Mouse (Mus musculus): ENCODE results near the gene Fam217b. TPM values are rescaled to one million over a fixed set of nuclear protein-coding genes. Genes with fewer than 3 reads are reported as not detected.

Gene Fam217b
- 4.8 and 5.1 TPM in 2 replicates for polyA plus RNA-seq (2012; ENCODE audit: insufficient read depth, insufficient read length, missing spikeins)

DNA sequence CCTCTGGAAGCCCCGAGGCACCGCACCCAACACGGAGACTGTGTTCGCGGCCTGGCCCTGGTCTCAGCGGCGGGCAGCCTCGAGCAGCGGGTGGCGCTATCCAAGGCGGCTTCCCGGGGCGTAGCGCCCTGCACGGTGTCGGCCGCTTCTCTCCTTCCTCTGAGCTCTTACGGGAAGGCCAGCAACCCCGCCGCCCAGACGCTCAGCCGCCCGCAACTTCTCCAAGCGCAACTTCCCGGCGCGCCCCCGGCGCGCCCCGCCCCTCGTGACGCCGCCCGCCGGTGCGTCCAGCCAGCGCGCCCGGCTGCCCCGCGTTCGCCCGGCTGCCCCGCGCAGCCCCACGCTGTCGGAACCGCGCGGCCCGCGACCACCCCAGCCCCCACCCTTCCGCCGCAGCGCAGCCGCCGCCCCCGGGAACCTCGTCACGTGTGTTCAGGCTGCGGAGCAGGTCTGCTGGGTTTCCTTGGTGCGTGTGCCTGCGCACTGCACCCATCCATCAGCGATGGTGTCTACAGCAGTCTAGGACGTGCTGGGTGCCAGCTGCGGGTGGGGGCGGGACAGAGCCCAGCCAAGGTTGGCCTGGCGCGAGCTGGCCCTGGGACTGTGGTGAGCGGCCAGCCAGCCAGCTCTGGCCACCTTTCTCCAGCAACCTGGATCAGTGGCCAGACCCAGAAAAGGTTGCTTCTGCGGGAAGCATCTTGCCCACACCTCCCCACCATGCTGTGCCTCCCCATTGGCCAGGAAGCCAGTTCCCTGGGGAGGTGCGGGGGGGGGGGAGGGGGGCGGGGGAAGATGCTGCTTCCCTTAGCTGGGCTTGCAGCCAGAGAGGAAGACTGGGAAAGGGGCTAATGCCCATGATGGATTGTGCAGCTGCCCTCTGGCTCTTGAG lies at the start of gene Fam217b, which contains the start of gene Ppp1r3d:
TSS of gene Fam217b (plus strand) at position 264 of the 889 bp plus-strand sequence.
TSS of gene Ppp1r3d (minus strand) at position 212 of the 889 bp plus-strand sequence.
- Histone ChIP-seq H3K4me1 (ENCODE audit: control insufficient read depth, insufficient read depth, low read length) (no peaks in the 10 kb centered on the region), H3K4me3 (ENCODE audit: insufficient read depth, low read length) (peak within 1 kb of the TSS; percentile 65), H3K27ac (ENCODE audit: insufficient read depth, low read depth, low read length) (no peak within 1 kb of the TSS)
- TF ChIP-seq POLR2A (IDR thresholded peaks at IDR 0.05; ENCODE audit: borderline replicate concordance, low read depth, low read length) (no peak), CTCF (IDR thresholded peaks at IDR 0.05; ENCODE audit: low read depth, low read length) (no peak)

DNA sequence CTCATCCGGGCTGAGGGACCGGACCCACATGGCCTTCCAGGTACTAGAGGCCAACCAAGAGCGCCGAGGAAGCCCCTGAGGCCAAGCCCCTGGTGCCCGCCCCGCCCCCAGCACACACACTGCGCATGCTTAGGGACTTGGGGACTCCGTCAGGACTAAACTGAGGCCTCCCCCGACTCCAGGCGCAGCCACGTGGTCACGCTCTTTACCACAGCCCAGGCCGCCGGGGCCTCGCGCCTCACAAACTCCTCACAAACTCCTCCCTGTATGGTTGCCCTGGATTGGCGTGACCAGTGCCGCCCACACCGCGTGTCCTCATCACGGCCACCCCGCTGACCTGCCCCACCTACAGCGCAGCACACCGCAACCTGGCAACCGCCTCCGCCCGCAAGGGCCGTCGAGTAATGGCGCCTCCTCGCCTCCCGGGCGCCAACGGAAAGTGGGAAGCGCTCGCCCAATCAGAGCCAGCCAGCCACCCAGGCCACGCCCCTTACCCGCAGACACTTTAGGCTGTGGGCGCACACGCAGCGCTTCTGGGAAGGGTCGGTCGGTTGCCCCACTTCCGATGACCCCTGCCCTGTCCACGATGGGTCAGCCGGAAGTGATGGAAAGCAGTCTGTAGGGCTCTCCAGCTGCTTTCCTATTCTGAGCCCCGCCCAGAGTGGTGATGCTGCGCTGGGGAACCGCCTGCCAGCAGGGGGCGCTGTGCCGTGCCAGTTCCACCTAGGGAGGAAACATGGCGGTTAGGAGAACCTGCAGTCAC lies 7.1 kb upstream of the Fam217b start, which contains the start of gene Sycp2:
TSS of gene Sycp2 (minus strand) at position 633 of the 763 bp plus-strand sequence.
- Histone ChIP-seq H3K27ac (ENCODE audit: insufficient read depth, low read depth, low read length) (no peak within 1 kb of the TSS), H3K4me3 (ENCODE audit: insufficient read depth, low read length) (no peak within 1 kb of the TSS), H3K4me1 (ENCODE audit: control insufficient read depth, insufficient read depth, low read length) (no peaks in the 10 kb centered on the region)
- no peak for TF ChIP-seq POLR2A (IDR thresholded peaks at IDR 0.05; ENCODE audit: borderline replicate concordance, low read depth, low read length)
- no peak for TF ChIP-seq CTCF (IDR thresholded peaks at IDR 0.05; ENCODE audit: low read depth, low read length)

DNA sequence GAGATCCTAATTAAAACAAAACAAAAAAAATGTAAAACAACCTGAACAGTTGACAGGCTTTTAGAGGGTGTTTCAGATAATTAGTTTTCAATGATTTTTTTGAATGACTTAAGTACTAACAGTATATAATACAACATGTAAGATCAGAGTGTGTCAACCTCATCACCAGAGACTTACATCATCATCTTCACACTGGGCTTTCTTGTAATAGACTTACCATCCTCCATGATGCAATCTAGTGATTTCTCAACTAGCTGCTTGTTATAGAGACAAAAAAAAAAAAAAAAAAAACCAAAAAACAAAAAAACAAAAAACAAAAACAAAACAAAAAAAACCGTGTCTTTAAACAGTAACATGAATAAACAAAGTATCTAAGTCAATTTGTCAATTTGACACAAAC lies 5.3 kb upstream of the Fam217b start:
- no peak for TF ChIP-seq POLR2A (IDR thresholded peaks at IDR 0.05; ENCODE audit: borderline replicate concordance, low read depth, low read length)
- no peak for TF ChIP-seq CTCF (IDR thresholded peaks at IDR 0.05; ENCODE audit: low read depth, low read length)
- no peak overlapping the region for H3K27ac ChIP-seq (ENCODE audit: insufficient read depth, low read depth, low read length)
- H3K4me1 ChIP-seq (ENCODE audit: control insufficient read depth, insufficient read depth, low read length) = no peaks in the 10 kb centered on the region
- no peak overlapping the region for H3K4me3 ChIP-seq (ENCODE audit: insufficient read depth, low read length)

DNA sequence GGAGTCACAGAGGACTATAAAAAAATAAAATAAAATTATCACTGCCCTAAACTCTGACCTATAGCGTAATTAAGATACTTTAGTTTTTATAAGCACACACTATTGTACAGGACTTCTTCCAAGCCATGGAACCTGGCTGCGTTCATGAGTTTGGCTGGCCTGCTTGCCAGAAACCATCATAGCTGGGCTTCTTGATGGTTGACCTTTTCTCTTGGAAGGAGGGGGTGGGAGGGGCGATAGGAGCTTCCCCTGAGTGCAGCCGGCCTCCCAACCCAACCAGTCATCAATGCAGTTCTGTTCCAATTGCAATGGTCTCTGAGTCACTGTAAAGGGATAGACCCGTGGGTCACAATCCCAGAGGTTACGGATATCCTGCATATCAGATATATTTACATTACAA lies 4.0 kb upstream of the Fam217b start:
- Histone ChIP-seq H3K4me3 (ENCODE audit: insufficient read depth, low read length) (no peak overlapping the region), H3K27ac (ENCODE audit: insufficient read depth, low read depth, low read length) (no peak overlapping the region), H3K4me1 (ENCODE audit: control insufficient read depth, insufficient read depth, low read length) (no peaks in the 10 kb centered on the region)
- TF ChIP-seq POLR2A (IDR thresholded peaks at IDR 0.05; ENCODE audit: borderline replicate concordance, low read depth, low read length) = no peak
- no peak for TF ChIP-seq CTCF (IDR thresholded peaks at IDR 0.05; ENCODE audit: low read depth, low read length)

DNA sequence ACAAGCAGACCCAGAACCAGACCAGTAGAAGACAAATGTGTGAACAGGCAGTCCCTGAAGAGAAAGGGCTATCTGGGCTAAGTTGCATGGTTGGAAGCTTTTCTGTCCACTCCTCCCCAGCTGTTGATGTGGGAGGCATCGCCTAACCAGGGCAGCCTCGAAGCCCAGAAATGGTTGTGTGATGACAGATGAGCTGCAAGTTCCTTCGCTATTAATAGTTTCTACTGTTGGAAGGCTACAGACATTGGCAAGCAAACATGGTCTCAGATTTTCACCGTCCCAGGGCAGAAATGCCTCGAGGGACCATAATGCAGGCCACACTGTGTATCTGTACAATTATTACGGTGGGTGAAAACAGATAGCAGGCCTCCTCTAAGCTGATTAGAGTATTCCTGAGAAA lies 1.7 kb upstream of the Fam217b start:
- Histone ChIP-seq H3K27ac (ENCODE audit: insufficient read depth, low read depth, low read length) (no peak overlapping the region), H3K4me1 (ENCODE audit: control insufficient read depth, insufficient read depth, low read length) (no peaks in the 10 kb centered on the region), H3K4me3 (ENCODE audit: insufficient read depth, low read length) (no peak overlapping the region)
- no peak for TF ChIP-seq CTCF (IDR thresholded peaks at IDR 0.05; ENCODE audit: low read depth, low read length)
- no peak for TF ChIP-seq POLR2A (IDR thresholded peaks at IDR 0.05; ENCODE audit: borderline replicate concordance, low read depth, low read length)

DNA sequence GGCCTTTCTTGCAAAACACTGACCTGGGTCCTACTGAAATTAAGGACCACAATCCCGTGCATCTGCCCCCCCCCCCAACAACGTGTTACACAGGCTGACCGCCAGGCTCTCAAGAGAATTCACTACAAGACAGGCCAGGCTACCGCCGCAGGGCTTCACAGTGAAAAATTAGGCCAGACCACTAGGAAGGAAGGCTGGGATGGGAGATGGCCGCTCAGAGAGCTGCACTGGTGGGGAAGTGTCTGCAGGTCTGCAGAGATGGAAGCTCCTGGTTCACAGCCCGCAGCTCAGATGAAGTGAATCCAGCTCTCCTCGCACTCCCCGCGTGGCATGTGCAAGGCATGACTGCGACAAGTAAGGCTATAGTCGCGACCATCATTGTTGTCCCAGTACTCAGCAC lies 1.2 kb upstream of the Fam217b start:
- no peak overlapping the region for H3K4me3 ChIP-seq (ENCODE audit: insufficient read depth, low read length)
- TF ChIP-seq POLR2A (IDR thresholded peaks at IDR 0.05; ENCODE audit: borderline replicate concordance, low read depth, low read length) (no peak), CTCF (IDR thresholded peaks at IDR 0.05; ENCODE audit: low read depth, low read length) (no peak)
- no peak overlapping the region for H3K27ac ChIP-seq (ENCODE audit: insufficient read depth, low read depth, low read length)
- no peaks in the 10 kb centered on the region for H3K4me1 ChIP-seq (ENCODE audit: control insufficient read depth, insufficient read depth, low read length)

DNA sequence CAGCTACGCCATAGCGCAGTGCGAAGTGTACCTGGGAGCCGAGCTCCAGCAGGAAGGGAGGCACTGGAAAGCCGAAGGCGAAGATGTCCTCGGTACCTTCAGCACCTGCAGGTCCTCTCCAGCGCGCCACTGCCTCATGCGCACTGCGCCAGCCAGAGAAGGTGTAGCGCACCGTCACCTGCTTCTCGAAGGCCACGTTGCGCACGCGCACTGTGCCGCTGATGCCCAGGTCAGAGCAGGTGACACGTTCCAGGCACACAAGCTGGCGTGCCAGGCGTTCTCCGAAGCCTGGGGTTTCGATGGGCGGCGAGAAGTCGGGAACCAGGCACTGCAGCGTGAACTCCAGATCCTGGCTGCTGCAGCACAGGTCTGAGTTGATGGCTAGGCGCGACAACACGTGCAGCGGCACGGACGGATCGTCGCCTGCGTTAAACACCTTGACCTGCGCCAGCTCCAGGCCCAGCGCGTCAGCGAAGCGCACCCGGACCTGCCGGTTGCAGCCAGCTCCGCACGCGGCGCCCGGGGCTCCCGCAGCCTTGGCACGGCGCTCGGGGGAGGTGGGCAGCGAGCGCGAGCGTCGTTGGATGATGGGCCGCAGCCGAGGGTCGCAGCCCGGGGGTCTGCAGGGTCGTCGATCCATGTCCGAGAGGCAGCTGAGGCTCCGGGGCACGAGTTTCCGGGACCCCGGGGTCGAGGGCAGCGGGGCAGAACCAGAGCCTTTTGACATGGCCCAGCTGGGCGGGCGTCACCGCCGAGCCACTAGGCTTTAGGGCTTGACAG lies 653 bp upstream of the Fam217b start:
- TF ChIP-seq POLR2A (IDR thresholded peaks at IDR 0.05; ENCODE audit: borderline replicate concordance, low read depth, low read length) (no peak), CTCF (IDR thresholded peaks at IDR 0.05; ENCODE audit: low read depth, low read length) (no peak)
- Histone ChIP-seq H3K27ac (ENCODE audit: insufficient read depth, low read depth, low read length) (no peak overlapping the region), H3K4me1 (ENCODE audit: control insufficient read depth, insufficient read depth, low read length) (no peaks in the 10 kb centered on the region), H3K4me3 (ENCODE audit: insufficient read depth, low read length) (peak overlapping the region; percentile 65)

DNA sequence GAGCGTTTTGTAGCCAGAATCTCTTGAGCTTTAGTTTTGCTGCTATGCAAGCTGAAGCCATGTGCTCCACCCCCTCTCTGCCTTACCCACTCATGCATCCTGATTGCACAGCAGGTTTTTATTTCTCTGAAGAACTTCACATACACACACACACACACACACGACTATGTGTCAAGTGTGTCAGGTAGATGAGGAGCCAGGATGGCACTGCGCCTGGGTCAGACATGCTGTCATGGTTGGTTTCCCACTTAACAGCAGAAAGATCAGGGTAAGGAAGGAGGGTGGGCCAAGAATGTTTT lies 775 bp downstream of the Fam217b start:
- Histone ChIP-seq H3K27ac (ENCODE audit: insufficient read depth, low read depth, low read length) (no peak overlapping the region), H3K4me3 (ENCODE audit: insufficient read depth, low read length) (no peak overlapping the region), H3K4me1 (ENCODE audit: control insufficient read depth, insufficient read depth, low read length) (no peaks in the 10 kb centered on the region)
- TF ChIP-seq POLR2A (IDR thresholded peaks at IDR 0.05; ENCODE audit: borderline replicate concordance, low read depth, low read length) (no peak), CTCF (IDR thresholded peaks at IDR 0.05; ENCODE audit: low read depth, low read length) (no peak)

DNA sequence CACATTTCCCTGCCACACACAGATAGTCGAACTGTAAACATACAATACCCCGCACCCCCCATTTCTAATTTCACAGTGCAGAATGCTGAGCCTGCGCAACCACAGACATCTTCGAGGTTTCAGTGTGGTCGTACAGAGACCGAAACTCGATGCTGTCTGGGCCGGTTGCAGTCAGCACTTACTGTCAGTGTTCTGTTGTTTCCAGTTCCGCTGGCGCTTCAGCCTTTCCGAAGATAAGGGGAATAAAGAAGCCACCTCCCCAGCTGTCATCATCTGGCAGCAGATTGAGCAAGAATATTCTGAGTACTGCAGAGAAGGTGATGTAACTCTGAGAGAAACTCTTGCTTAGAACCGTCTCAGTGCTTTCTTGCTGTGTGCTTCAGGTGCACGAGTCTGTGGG lies 2.1 kb downstream of the Fam217b start:
- Histone ChIP-seq H3K27ac (ENCODE audit: insufficient read depth, low read depth, low read length) (no peak overlapping the region), H3K4me1 (ENCODE audit: control insufficient read depth, insufficient read depth, low read length) (no peaks in the 10 kb centered on the region), H3K4me3 (ENCODE audit: insufficient read depth, low read length) (no peak overlapping the region)
- TF ChIP-seq POLR2A (IDR thresholded peaks at IDR 0.05; ENCODE audit: borderline replicate concordance, low read depth, low read length) = no peak
- no peak for TF ChIP-seq CTCF (IDR thresholded peaks at IDR 0.05; ENCODE audit: low read depth, low read length)

All from bone marrow macrophage, adult 2 months (primary cell).